Mouse (Mus musculus): ENCODE measurements around the gene Ppp1r36. TPM values are rescaled to one million over a fixed set of nuclear protein-coding genes. Genes with fewer than 3 reads are reported as not detected.

Gene Ppp1r36
- polyA plus RNA-seq, 1 experiment from 2014 or later = 0.15 TPM

DNA sequence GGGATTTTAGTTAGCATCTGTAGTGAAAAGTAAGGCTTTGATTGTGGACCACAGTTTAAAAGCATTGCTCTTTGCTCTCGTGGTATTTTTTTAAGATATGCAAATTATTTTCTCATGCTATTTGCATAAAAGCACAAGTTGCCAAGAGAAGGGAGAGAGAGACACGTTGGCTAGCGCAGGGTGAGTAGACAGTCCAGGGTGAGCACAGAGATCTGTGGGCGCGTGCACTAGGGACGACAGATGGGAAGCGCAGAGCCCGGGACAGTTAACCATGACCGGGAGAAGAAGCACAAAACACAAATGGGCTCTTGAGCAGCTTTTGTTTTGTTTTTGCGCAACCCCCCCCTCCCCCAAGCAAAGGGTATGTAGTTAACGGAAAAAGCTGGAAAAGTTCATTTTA, 28.5 kb upstream of the Ppp1r36 start:
- Histone ChIP-seq H3K27ac (ENCODE audit: low read depth) (no peak overlapping the region), H3K4me3 (ENCODE audit: low read depth, low read length) (no peak overlapping the region), H3K27me3 (ENCODE audit: insufficient read depth, low read length) (no peaks in the 10 kb centered on the region), H3K9ac (replicated peaks) (no peak overlapping the region), H3K36me3 (replicated peaks; ENCODE audit: insufficient read depth, low read length) (peaks cover 21% of the 10 kb centered on the region), H3K4me1 (ENCODE audit: insufficient read depth) (no peaks in the 10 kb centered on the region), H3K4me2 (ENCODE audit: low read depth, low read length) (no peak overlapping the region), H3K9me3 (ENCODE audit: low read length) (no peaks in the 10 kb centered on the region)
- TF ChIP-seq CTCF (IDR thresholded peaks at IDR 0.05; ENCODE audit: low read depth) (no peak), EP300 (IDR thresholded peaks at IDR 0.05; ENCODE audit: low read depth) (no peak)
- ATAC-seq = no peak
- WGBS (ENCODE audit: insufficient replicate concordance) = 85% methylated on average over 11 of the region's 11 CpGs
- DNase-seq = no peak

DNA sequence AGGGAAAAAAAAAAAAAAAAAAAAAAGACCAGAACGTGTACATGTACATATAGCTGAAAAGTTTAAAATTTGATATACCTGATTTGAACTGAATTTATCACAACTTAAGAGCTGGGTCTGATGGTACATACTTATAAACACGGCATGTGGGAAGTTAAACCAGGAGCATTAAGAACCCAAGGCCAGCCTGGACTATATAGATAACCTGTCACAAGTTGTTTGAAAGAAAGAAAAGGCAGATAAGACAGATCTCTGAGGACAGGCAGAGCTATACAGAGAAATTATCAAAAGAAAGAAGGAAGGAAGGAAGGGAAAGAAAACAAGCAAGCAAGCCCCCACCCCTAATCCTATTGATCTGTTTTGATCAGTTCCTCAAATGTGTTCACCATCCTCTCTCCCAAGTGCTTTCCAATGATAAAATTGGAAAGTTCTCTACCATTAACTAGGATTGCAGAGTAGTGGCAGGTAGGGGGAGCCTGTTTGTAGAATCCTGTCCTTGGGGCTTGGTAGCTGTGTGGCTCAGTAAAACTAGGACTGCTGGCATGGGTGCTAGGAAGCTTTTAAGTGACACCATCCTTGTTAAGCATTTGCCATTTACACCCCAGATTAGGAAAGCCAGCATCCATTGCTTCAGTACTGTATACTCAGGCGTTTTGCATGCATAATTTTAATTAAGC, 25.6 kb upstream of the Ppp1r36 start:
- H3K9ac ChIP-seq (replicated peaks) = no peak overlapping the region
- no peak overlapping the region for H3K4me3 ChIP-seq (ENCODE audit: low read depth, low read length)
- no peak overlapping the region for H3K4me2 ChIP-seq (ENCODE audit: low read depth, low read length)
- H3K27me3 ChIP-seq (ENCODE audit: insufficient read depth, low read length) = no peaks in the 10 kb centered on the region
- H3K36me3 ChIP-seq (replicated peaks; ENCODE audit: insufficient read depth, low read length) = peaks cover 5% of the 10 kb centered on the region
- 39% methylated on average over 3 of the region's 3 CpGs for WGBS (ENCODE audit: insufficient replicate concordance)
- no peaks in the 10 kb centered on the region for H3K9me3 ChIP-seq (ENCODE audit: low read length)
- ATAC-seq (0 out of 2 replicates have a peak, but pooled peaks have one; percentile 45), DNase-seq (no peak)
- no peaks in the 10 kb centered on the region for H3K4me1 ChIP-seq (ENCODE audit: insufficient read depth)
- TF ChIP-seq CTCF (IDR thresholded peaks at IDR 0.05; ENCODE audit: low read depth) (no peak), EP300 (IDR thresholded peaks at IDR 0.05; ENCODE audit: low read depth) (peak; percentile 73)
- H3K27ac ChIP-seq (ENCODE audit: low read depth) = no peak overlapping the region

DNA sequence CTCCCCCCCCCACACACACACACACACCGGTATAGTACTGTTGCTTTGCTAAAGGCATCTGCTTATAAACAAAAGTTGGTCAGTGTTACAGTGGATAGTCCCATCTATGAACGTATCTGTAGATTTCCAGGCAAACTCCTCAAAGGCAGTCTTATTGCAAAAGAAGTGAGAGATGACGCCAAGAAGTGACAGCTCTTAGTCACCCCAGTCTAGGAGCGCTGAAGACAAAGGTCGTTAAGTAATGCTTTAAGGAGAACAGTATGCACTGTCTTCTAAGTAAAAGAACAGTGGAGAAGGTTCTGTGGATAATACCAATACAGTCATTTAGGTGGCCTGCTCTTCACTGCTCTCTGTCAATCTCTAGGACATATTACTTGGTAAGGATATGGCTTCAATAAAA, 24.4 kb upstream of the Ppp1r36 start:
- Histone ChIP-seq H3K4me2 (ENCODE audit: low read depth, low read length) (no peak overlapping the region), H3K4me1 (ENCODE audit: insufficient read depth) (no peaks in the 10 kb centered on the region), H3K9ac (replicated peaks) (no peak overlapping the region), H3K9me3 (ENCODE audit: low read length) (no peaks in the 10 kb centered on the region), H3K27me3 (ENCODE audit: insufficient read depth, low read length) (no peaks in the 10 kb centered on the region), H3K4me3 (ENCODE audit: low read depth, low read length) (no peak overlapping the region), H3K27ac (ENCODE audit: low read depth) (no peak overlapping the region), H3K36me3 (replicated peaks; ENCODE audit: insufficient read depth, low read length) (no peaks in the 10 kb centered on the region)
- ATAC-seq (no peak), DNase-seq (no peak)
- WGBS (ENCODE audit: insufficient replicate concordance) = 73% methylated on average over 5 of the region's 5 CpGs
- TF ChIP-seq CTCF (IDR thresholded peaks at IDR 0.05; ENCODE audit: low read depth) (no peak), EP300 (IDR thresholded peaks at IDR 0.05; ENCODE audit: low read depth) (no peak)

DNA sequence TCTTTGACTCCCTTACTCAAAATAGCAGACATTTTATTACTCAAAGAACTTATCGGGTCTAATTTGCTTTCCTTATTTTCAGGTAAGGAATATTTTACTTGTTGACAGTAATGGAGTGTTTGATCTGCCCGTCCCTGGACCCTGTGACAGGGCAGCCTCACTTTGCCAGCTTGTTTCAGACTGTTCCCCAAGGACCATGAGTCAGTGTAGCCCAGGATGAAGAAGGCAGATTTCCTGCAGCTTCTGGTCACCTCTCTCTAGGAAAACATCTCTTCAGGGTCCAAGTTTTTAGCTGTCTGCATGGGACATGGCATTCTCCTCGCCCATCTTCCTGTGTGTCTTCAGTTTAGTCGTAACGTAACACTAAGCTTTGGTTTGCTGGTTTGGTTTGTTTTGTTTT, 20.1 kb upstream of the Ppp1r36 start:
- Histone ChIP-seq H3K4me2 (ENCODE audit: low read depth, low read length) (no peak overlapping the region), H3K9me3 (ENCODE audit: low read length) (no peaks in the 10 kb centered on the region), H3K36me3 (replicated peaks; ENCODE audit: insufficient read depth, low read length) (no peaks in the 10 kb centered on the region), H3K9ac (replicated peaks) (no peak overlapping the region), H3K4me1 (ENCODE audit: insufficient read depth) (no peaks in the 10 kb centered on the region), H3K27me3 (ENCODE audit: insufficient read depth, low read length) (no peaks in the 10 kb centered on the region), H3K27ac (ENCODE audit: low read depth) (no peak overlapping the region), H3K4me3 (ENCODE audit: low read depth, low read length) (no peak overlapping the region)
- DNase-seq = no peak
- ATAC-seq = no peak
- WGBS (ENCODE audit: insufficient replicate concordance) = 81% methylated on average over 5 of the region's 5 CpGs
- TF ChIP-seq EP300 (IDR thresholded peaks at IDR 0.05; ENCODE audit: low read depth) (no peak), CTCF (IDR thresholded peaks at IDR 0.05; ENCODE audit: low read depth) (no peak)

DNA sequence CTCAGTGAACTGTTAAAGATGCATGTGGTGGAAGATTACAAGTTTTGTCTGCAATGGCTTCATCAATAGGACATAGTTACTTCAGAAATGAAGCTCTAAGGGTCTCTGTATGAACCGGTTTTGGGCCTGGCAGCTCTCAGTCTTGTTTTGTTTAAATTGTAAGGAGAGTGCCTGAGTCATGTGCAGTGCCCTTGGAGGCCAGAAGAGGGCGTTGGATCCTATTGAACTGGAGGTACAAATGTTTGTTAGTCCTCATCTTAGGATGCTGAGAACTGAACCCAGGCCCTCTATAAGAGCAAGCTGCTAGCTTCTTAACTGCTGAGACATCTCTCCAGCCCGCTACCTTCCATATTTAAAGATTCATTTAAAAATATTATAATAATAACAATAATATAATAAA, 15.7 kb upstream of the Ppp1r36 start:
- peaks cover 25% of the 10 kb centered on the region for H3K4me1 ChIP-seq (ENCODE audit: insufficient read depth)
- no peak overlapping the region for H3K4me3 ChIP-seq (ENCODE audit: low read depth, low read length)
- H3K9ac ChIP-seq (replicated peaks) = no peak overlapping the region
- H3K36me3 ChIP-seq (replicated peaks; ENCODE audit: insufficient read depth, low read length) = no peaks in the 10 kb centered on the region
- no peak for ATAC-seq
- TF ChIP-seq CTCF (IDR thresholded peaks at IDR 0.05; ENCODE audit: low read depth) = peak; percentile 49
- no peak for TF ChIP-seq EP300 (IDR thresholded peaks at IDR 0.05; ENCODE audit: low read depth)
- no peaks in the 10 kb centered on the region for H3K9me3 ChIP-seq (ENCODE audit: low read length)
- peak; percentile 30 for DNase-seq
- 73% methylated on average over 3 of the region's 3 CpGs for WGBS (ENCODE audit: insufficient replicate concordance)
- peaks cover 23% of the 10 kb centered on the region for H3K27me3 ChIP-seq (ENCODE audit: insufficient read depth, low read length)
- H3K27ac ChIP-seq (ENCODE audit: low read depth) = no peak overlapping the region
- H3K4me2 ChIP-seq (ENCODE audit: low read depth, low read length) = no peak overlapping the region

DNA sequence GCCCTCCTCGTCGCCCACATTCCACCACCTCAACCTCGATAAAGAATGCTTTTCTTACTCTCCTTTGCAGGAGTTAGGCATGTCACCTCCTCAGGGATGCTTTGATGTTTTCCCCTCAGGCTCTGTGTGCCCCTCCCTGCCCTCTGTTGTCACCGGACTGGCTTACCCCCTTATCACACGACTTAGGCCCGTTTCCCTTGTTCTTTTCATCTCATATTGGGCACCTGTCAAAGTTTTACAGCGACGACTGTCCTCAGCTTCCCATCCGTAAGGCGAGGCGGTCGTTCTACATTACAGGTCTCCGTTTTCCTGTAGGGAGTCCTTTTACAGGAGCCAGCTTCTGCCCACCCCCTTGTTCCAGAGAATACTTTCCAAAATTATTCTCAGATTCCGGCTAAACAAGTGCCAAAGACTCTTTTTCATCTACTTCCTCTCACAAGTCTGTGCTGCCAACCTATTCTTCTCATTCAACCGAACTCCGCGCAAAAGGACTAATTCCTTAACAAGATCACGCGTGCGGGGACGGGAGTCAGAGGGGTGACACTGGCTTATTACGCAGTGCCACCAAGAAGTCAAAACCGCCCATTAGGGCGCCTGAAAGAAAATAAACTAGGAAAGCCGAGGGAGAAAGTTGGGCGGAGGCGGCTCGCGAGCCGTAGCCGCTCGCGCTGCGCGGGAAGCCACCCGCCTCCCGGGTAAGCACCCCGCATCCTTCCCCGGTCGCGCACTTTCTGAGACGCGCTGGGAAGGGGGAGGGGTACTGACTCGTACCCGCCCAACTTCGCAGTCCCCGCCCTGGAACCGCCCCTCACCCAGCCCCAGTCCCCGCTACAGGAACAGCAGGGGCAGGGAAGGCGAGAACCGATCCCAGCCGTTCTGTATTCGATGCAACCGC, 14.1 kb upstream of the Ppp1r36 start:
- TF ChIP-seq EP300 (IDR thresholded peaks at IDR 0.05; ENCODE audit: low read depth) (0 out of 2 replicates have a peak, but pooled peaks have one; percentile 23), CTCF (IDR thresholded peaks at IDR 0.05; ENCODE audit: low read depth) (no peak)
- Histone ChIP-seq H3K9ac (replicated peaks) (peak overlapping the region; percentile 73), H3K4me3 (ENCODE audit: low read depth, low read length) (peak overlapping the region; percentile 76), H3K27me3 (ENCODE audit: insufficient read depth, low read length) (peaks cover 33% of the 10 kb centered on the region), H3K27ac (ENCODE audit: low read depth) (peak overlapping the region; percentile 88), H3K4me2 (ENCODE audit: low read depth, low read length) (peak overlapping the region; percentile 89), H3K4me1 (ENCODE audit: insufficient read depth) (peaks cover 25% of the 10 kb centered on the region), H3K36me3 (replicated peaks; ENCODE audit: insufficient read depth, low read length) (no peaks in the 10 kb centered on the region), H3K9me3 (ENCODE audit: low read length) (no peaks in the 10 kb centered on the region)
- peak; percentile 81 for ATAC-seq
- 3% methylated on average over 46 of the region's 54 CpGs for WGBS (ENCODE audit: insufficient replicate concordance)
- no peak for DNase-seq
